Mouse (Mus musculus): Measurements from ENCODE around the gene Sorbs2. TPM values are rescaled to one million over a fixed set of nuclear protein-coding genes. Genes with fewer than 3 reads are reported as not detected.

Gene Sorbs2
- polyA plus RNA-seq, 1 experiment from 2014 or later, result not detected

DNA sequence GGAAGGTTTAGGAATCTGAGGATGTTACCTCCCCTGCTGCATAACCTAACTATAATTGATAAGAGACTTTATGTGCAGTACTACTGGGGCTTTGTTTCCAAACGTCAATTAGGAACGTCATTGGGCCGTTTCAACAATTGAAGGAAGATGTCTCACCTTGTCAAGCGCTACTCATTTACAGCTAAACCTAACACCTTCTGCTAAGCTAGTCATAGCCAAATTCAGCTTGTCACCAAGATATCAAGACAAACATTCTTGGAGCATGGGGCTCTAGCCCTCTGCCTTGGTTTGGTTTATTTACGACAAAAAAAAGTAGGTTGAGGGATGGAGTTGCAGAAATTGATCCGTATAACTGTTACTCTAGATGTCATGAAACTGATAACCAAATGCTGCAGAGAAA lies 205.0 kb downstream of the Sorbs2 start:
- WGBS (ENCODE audit: missing documents), result 88% methylated on average over 6 of the region's 6 CpGs
- Histone ChIP-seq H3K36me3 (ENCODE audit: inconsistent target) (no peaks in the 10 kb centered on the region), H3K27ac (no peak overlapping the region), H3K79me2 (ENCODE audit: inconsistent target) (no peaks in the 10 kb centered on the region), H3K4me3 (ENCODE audit: inconsistent target) (no peak overlapping the region)

DNA sequence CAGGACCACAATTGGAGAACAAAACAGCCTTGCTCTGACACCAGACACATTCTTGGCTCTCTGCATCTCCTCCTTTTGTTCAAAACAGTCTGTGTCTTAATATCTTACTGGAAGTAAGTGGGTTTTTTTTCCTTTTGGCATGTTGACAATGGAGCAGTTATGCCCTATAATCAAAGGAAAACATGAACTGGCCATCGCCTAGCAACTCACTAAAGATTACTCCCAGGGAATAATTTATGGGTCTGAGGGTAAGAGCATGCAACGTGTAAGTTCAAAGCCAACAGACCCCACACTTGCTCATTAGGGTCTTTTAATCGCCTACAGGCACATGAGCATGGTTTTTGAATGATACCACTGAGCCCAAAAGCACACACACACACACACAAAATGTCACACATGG lies 207.2 kb downstream of the Sorbs2 start:
- Histone ChIP-seq H3K79me2 (ENCODE audit: inconsistent target) (no peaks in the 10 kb centered on the region), H3K27ac (no peak overlapping the region), H3K4me3 (ENCODE audit: inconsistent target) (no peak overlapping the region), H3K36me3 (ENCODE audit: inconsistent target) (no peaks in the 10 kb centered on the region)
- WGBS (ENCODE audit: missing documents), result 74% methylated on average over 3 of the region's 3 CpGs

DNA sequence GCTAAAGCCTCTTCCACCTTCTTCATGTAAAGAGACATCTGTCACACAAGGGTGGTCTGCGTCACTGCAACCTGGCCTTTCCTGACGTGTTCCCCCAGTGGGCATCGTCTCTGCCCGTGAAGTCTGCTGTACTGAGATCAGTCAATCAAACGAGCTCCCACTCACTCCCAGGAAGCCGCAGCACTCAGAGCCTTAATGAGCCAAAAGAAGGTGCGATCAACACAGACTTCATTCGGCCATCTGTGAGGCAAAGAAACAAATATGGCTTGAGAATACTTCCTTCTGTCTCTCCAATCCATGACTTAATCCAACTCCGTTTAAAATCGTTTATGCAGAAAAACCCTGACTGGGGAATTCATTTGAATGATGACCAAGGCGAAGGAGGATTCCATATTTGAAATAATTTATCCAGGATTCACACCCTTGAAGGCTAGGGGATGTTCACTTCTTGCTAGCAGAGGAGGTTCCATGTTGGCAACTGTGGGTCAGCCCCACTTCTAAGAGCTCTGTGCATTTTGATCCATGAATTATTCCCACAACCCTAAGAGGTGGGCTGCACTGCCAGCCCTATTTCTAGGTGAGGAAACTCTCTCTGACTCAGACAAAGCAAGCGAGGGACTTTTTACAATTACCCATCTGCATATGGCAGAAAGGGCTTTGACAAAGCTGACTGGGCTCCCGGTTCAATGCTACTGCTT lies 207.9 kb downstream of the Sorbs2 start:
- no peaks in the 10 kb centered on the region for H3K79me2 ChIP-seq (ENCODE audit: inconsistent target)
- no peaks in the 10 kb centered on the region for H3K36me3 ChIP-seq (ENCODE audit: inconsistent target)
- no peak overlapping the region for H3K4me3 ChIP-seq (ENCODE audit: inconsistent target)
- no peak overlapping the region for H3K27ac ChIP-seq
- WGBS (ENCODE audit: missing documents), result 89% methylated on average over 13 of the region's 13 CpGs

DNA sequence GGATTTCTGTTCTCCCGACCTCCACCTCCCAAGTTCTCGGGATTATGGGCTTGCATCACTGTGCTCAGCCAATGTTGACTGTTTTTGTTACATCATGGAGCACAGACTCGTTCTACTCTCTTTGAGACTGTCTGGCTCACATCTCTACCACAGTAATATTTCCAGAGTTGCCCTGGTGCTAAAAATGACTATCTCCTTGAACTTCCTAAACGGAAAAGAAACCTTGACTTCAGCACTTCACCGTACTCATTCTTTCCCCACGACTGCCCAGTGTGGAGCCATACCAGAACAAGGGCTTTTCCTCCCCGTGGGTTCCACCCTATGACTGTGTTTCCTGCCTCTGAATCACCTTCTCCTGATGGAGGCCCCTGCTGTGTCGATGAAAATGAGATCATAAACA lies 212.2 kb downstream of the Sorbs2 start:
- 42% methylated on average over 8 of the region's 8 CpGs for WGBS (ENCODE audit: missing documents)
- Histone ChIP-seq H3K27ac (no peak overlapping the region), H3K4me3 (ENCODE audit: inconsistent target) (no peak overlapping the region), H3K79me2 (ENCODE audit: inconsistent target) (no peaks in the 10 kb centered on the region), H3K36me3 (ENCODE audit: inconsistent target) (no peaks in the 10 kb centered on the region)

DNA sequence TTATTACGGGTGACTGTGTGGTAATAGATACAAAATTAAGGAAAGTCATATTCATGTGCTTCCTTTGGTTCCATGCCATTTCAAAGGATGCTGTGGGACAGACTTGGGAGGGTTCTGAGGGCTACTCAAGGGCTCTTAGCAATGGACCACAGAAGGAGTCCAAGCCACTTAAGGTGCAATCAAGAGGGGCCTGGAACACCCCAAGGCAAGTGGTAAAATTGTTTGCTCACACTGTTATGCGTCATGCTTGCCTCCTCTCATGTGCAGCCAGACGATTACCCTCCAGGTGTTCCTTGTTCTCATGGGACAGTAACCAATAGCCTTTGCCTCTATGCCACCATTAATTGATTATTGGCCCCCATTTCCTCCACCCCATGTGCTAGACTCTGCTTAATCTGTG lies 216.6 kb downstream of the Sorbs2 start:
- 97% methylated on average over 3 of the region's 3 CpGs for WGBS (ENCODE audit: missing documents)
- H3K36me3 ChIP-seq (ENCODE audit: inconsistent target), result no peaks in the 10 kb centered on the region

DNA sequence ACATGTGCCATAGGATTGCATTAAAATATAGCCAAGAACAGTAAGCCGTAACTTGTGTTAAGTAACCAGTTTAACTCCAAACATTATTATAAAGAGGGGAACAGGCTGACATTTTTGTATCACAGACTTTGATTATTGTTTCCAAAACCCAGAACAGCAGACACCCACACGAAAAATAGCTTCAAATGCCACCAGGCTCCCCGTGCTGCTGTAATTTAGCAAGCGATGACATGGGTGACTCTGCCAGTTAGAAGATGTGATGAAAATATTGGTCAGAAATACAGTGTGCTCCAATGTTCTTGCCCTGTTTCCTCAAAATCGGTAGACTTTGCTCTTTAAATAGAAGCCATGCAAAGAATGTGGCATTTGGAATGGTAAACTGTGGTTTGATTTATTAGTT lies 217.7 kb downstream of the Sorbs2 start:
- WGBS (ENCODE audit: missing documents), result 62% methylated on average over 5 of the region's 5 CpGs

More for the DNA sequence above, 216.6 kb downstream of the Sorbs2 start:
- Histone ChIP-seq H3K79me2 (ENCODE audit: inconsistent target) (no peaks in the 10 kb centered on the region), H3K27ac (no peak overlapping the region), H3K4me3 (ENCODE audit: inconsistent target) (no peak overlapping the region)

DNA sequence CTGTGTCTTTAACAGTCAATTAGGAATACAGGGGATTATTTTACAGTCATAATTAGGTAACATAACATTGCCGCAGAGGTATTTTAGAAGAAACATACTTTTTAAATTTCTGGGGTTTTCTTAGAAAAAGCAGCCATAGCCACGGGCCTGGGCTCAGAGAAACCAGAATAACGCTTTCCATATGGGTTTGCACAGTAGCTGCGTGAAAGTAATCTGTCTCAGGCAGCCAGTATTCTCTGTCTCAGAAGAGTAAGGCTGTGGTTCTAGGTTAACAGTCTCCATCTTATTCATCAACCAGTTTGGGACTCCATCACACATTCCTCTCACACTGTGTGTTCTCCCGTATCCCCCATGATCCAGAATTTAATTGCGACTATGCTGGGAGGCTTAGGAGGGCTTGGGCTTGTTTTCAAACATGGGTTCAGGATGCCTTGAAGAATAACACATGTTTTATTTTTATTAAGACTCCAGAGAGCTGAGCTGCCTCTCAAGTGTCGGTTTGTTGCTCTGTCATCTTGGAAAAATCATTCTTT lies 222.3 kb downstream of the Sorbs2 start:
- no peaks in the 10 kb centered on the region for H3K79me2 ChIP-seq (ENCODE audit: inconsistent target)
- 89% methylated on average over 7 of the region's 7 CpGs for WGBS (ENCODE audit: missing documents)
- H3K36me3 ChIP-seq (ENCODE audit: inconsistent target), result no peaks in the 10 kb centered on the region
- H3K4me3 ChIP-seq (ENCODE audit: inconsistent target), result no peak overlapping the region
- no peak overlapping the region for H3K27ac ChIP-seq

More for the DNA sequence above, 217.7 kb downstream of the Sorbs2 start:
- H3K36me3 ChIP-seq (ENCODE audit: inconsistent target), result no peaks in the 10 kb centered on the region
- no peaks in the 10 kb centered on the region for H3K79me2 ChIP-seq (ENCODE audit: inconsistent target)
- no peak overlapping the region for H3K4me3 ChIP-seq (ENCODE audit: inconsistent target)
- H3K27ac ChIP-seq, result no peak overlapping the region

DNA sequence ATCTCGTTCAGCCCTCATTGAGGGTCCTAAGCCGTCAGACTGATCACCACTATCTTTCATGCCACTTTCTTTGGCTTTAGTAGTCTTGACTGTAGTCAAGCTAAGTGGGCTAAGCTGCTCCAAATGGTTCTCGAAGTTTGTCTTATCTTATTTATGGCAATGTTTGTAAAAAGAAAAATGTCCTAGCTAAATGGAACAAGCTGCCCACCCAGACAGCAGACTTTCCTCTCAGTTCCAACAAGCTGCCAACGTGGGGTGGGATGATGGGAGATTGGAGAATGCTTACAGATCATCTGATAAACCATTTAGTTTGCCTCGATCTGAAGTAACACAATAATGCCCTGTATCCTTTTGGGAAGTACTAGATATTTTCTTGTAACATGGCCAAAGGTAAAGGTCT lies 223.2 kb downstream of the Sorbs2 start:
- Histone ChIP-seq H3K27ac (no peak overlapping the region), H3K36me3 (ENCODE audit: inconsistent target) (no peaks in the 10 kb centered on the region), H3K79me2 (ENCODE audit: inconsistent target) (no peaks in the 10 kb centered on the region), H3K4me3 (ENCODE audit: inconsistent target) (no peak overlapping the region)
- 79% methylated on average over 5 of the region's 5 CpGs for WGBS (ENCODE audit: missing documents)

DNA sequence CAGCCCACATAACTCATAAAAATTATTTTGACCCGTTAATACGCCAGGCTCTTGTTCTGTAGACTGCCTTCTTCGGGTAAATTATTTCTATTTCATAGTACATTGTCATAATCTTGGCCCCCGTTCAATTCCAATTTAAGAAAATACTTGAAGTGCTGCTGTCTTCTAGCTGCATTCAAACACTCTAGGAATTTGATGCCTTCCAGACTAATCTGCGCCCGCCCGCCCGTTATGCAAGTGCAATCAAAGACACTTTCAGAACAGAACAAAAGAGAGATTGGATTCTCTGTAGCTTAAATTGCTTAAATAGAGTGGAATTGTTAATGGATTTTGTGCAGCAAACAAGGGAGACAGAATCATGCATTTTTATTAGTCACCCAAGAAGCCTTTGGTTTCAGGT lies 226.5 kb downstream of the Sorbs2 start:
- no peak overlapping the region for H3K4me3 ChIP-seq (ENCODE audit: inconsistent target)
- WGBS (ENCODE audit: missing documents), result 91% methylated on average over 8 of the region's 8 CpGs
- H3K27ac ChIP-seq, result no peak overlapping the region
- H3K36me3 ChIP-seq (ENCODE audit: inconsistent target), result no peaks in the 10 kb centered on the region
- H3K79me2 ChIP-seq (ENCODE audit: inconsistent target), result no peaks in the 10 kb centered on the region

DNA sequence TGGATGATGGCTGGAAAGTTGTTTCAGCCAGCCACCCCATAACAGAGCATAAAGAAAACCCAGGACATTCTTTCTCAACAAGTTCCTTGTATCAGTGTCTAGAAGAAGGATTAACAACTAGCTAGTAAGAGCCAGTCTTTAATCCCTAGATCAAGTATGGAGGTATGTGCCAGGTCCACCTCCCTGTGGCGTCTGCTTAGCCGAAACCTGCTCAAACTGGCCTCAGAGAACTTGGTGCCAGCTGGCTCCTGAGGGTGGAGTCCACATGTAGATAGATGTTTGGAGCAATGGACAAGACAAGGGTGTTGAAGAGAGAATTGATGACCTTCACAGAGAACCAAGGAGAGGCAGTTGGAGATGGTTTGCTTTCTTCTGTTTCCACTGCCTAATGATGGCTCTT lies 229.7 kb downstream of the Sorbs2 start:
- Histone ChIP-seq H3K79me2 (ENCODE audit: inconsistent target) (no peaks in the 10 kb centered on the region), H3K27ac (no peak overlapping the region), H3K4me3 (ENCODE audit: inconsistent target) (no peak overlapping the region), H3K36me3 (ENCODE audit: inconsistent target) (no peaks in the 10 kb centered on the region)
- WGBS (ENCODE audit: missing documents), result 92% methylated on average over 2 of the region's 2 CpGs

DNA sequence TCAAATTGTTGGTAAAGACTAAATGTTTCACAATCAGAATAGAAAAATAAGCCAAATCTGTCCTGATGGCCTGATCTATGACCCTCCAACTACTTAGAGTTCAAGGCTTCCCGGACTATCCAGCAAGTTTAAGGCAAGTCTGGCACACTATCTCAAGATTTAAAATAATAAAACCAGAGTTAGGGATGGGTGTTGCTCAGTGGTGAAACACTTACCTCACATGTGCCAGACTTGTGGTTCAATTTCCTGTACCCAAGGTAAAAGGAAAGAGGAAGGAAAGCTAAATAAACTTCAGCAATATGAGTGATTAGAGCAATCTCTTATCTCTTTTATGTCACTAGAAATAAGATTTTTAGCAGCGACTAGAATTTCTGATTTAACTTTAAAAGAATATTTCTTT lies 235.7 kb downstream of the Sorbs2 start:
- H3K36me3 ChIP-seq (ENCODE audit: inconsistent target), result no peaks in the 10 kb centered on the region
- 60% methylated on average over 2 of the region's 2 CpGs for WGBS (ENCODE audit: missing documents)
- no peaks in the 10 kb centered on the region for H3K79me2 ChIP-seq (ENCODE audit: inconsistent target)
- no peak overlapping the region for H3K4me3 ChIP-seq (ENCODE audit: inconsistent target)
- H3K27ac ChIP-seq, result no peak overlapping the region

DNA sequence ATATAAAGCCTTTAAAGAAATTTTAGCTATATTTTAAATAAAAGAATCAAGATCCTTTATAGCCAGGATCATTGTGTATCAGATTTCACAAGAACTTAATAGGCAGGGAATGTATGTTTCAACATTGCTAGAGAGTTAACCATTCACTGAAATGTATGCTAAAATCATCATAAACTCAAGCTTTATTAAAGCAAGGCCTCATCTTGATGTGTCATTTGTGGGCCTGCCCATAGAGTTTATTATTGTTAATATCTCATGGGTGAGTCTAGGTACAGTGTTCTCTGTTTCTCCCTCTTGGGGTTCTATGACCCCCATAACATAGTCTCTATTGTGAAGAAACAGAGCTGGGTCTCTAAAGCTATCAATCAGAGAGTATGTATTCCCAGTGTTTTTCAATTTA lies 236.2 kb downstream of the Sorbs2 start:
- Histone ChIP-seq H3K79me2 (ENCODE audit: inconsistent target) (no peaks in the 10 kb centered on the region), H3K36me3 (ENCODE audit: inconsistent target) (no peaks in the 10 kb centered on the region), H3K4me3 (ENCODE audit: inconsistent target) (no peak overlapping the region), H3K27ac (no peak overlapping the region)

DNA sequence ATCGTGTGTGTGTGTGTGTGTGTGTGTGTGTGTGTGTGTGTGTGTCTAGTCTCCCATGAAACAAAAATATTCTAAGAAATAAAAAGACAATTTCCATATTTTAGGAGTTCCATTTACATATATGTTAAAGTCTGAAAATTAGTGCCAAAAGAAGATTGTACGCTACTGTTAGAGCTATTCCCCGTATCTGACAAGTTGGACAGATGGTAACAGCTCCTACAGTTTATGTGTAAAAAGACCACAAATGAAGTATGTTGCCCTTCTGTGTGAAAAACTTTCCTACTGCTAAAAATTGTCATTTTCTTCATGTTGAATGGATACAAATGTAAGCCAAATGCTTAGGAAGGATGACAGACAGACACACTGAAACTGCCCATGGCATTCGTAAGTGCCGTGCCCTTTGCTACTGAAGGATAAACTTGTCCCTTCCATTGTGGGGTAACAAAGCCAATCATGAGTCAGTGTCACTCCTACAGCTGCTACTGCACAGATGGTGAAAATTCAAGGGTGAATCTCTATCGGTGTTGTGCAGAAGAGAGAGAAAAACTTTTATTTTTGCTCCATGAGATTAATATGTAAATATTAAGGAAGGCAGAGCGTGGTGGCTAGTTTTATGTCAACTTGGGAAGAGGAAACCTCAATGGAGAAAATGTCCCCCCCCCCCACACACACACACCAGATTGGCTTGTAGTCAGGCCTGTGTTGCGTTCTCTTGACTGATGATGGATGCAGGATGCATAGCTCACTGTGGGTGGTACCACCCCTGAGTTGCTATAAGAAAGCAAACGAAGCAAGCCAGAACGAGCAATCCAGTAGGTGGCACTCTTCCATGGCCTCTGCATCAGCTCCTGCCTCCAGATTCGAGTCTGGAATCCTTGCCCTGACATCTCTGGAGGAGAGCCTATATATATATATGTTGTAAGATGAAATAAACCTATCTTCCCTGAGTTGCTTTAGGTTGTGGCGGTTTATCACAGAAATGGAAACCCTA lies 244.2 kb downstream of the Sorbs2 start:
- no peak overlapping the region for H3K27ac ChIP-seq
- no peaks in the 10 kb centered on the region for H3K79me2 ChIP-seq (ENCODE audit: inconsistent target)
- WGBS (ENCODE audit: missing documents), result 79% methylated on average over 10 of the region's 12 CpGs
- no peak overlapping the region for H3K4me3 ChIP-seq (ENCODE audit: inconsistent target)
- no peaks in the 10 kb centered on the region for H3K36me3 ChIP-seq (ENCODE audit: inconsistent target)

DNA sequence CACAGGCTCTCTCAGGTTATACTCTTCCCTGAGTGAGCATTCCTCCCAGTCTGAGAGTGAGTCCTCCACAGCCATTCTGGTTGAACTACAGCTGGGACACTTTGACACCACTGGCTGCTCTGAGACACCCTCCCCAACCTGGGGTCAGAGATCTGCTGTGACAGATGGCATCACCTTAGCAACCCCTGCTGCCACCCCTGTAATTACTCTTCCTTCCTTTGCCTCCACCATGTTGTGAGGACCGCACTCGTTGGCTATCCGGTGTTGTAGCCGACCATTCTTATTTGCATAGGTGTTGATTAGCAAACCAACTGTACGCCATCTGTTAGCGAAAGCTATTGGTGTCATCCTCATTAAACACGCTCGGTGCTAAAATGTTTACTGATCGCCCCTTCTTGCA lies 247.9 kb downstream of the Sorbs2 start:
- H3K4me3 ChIP-seq (ENCODE audit: inconsistent target), result no peak overlapping the region
- WGBS (ENCODE audit: missing documents), result 91% methylated on average over 9 of the region's 9 CpGs
- no peak overlapping the region for H3K27ac ChIP-seq
- no peaks in the 10 kb centered on the region for H3K36me3 ChIP-seq (ENCODE audit: inconsistent target)
- H3K79me2 ChIP-seq (ENCODE audit: inconsistent target), result no peaks in the 10 kb centered on the region

DNA sequence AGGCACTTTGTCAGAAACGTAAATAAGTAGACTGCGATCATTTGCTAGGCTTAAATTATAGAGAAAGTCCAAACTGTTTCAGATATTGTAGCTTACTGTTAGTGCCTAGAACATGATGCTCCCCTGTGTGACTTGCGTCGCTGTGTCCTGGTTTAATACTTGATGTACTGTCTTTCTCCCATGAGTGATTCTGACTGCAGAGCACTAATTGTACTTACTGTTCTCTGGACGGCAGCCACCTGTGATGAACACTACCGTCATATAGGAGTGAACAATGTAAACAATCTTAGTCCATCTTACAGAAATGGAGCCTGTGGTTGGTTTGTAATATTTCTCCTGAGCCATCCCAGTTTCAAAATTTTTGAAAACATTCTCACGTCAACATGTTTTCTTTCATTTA lies 248.4 kb downstream of the Sorbs2 start:
- no peak overlapping the region for H3K27ac ChIP-seq
- no peaks in the 10 kb centered on the region for H3K79me2 ChIP-seq (ENCODE audit: inconsistent target)
- no peaks in the 10 kb centered on the region for H3K36me3 ChIP-seq (ENCODE audit: inconsistent target)
- 94% methylated on average over 7 of the region's 7 CpGs for WGBS (ENCODE audit: missing documents)
- no peak overlapping the region for H3K4me3 ChIP-seq (ENCODE audit: inconsistent target)

Data from macrophage (primary cell).